Mouse (Mus musculus) liver, embryonic 14.5 days (tissue): ENCODE measurements at regions not wholly inside any gene's neighbourhood (a gene's known extent, or its start where the extent isn't known, plus 50 kb on each side); places are given as distances from the start of the nearest gene placed in this dataset.

Experiments used
- CTCF ChIP-seq: IDR thresholded peaks from 2 replicates; pipeline ENCODE4 v1.5.1; 2016; ENCODE audit warnings: antibody characterized with exemption, low read depth, control low read depth
- EP300 ChIP-seq: IDR thresholded peaks from 2 replicates; pipeline ENCODE4 v1.6.1; 2016; ENCODE audit warnings: antibody characterized with exemption, low read depth

GRCm38 (mm10) chr9:113381591-113382110 is 326.4 kb downstream of the Pdcd6ip start:
- TF ChIP-seq EP300, result no peak
- no peak for TF ChIP-seq CTCF
